Mouse (Mus musculus) thymus, adult 2 months (tissue): ENCODE results near the gene Isoc2b. TPM values are rescaled to one million over a fixed set of nuclear protein-coding genes. Genes with fewer than 3 reads are reported as not detected.
A peak's percentile ranks its signal among the peaks of the same experiment; 100 is the strongest.
"Not testable (repeated sequence)": the region's sequence is repeated elsewhere in the genome, so short reads cannot be mapped to it uniquely, and the experiment has no call there.

Source experiments
- DNase-seq: peaks from one replicate; pipeline ENCODE4 v3.0.0; 2021
- H3K27ac ChIP-seq: fragments of 200-500 bp; 2 replicates; pipeline ENCODE4 v1.5.1; 2012; ENCODE audit warnings: low read length, control low read depth; ENCODE audit not compliant: control insufficient read depth, insufficient read depth
- H3K27me3 ChIP-seq: fragments of 200-500 bp; 2 replicates; pipeline ENCODE4 v1.6.1; 2012; ENCODE audit warnings: mild to moderate bottlenecking, low read length, moderate library complexity, mixed read lengths; ENCODE audit not compliant: control insufficient read depth, insufficient read depth
- H3K36me3 ChIP-seq: fragments of 200-500 bp; 2 replicates; pipeline ENCODE4 v1.6.1; 2012; ENCODE audit warnings: mild to moderate bottlenecking, low read length, moderate library complexity; ENCODE audit not compliant: control insufficient read depth, insufficient read depth
- H3K4me1 ChIP-seq: fragments of 200-500 bp; replicated peaks from 2 replicates; pipeline ENCODE4 v1.6.1; 2012; ENCODE audit warnings: low read length; ENCODE audit not compliant: control insufficient read depth, insufficient read depth
- H3K4me3 ChIP-seq: fragments of 200-500 bp; 2 replicates; pipeline ENCODE4 v1.5.1; 2012; ENCODE audit warnings: mild to moderate bottlenecking, low read length, control low read depth, moderate library complexity; ENCODE audit not compliant: control insufficient read depth, insufficient read depth
- CTCF ChIP-seq: fragments of 200-500 bp; IDR thresholded peaks from 2 replicates; pipeline ENCODE4 v1.5.1; 2012; ENCODE audit warnings: mild to moderate bottlenecking, control low read depth, low read length, moderate library complexity, borderline replicate concordance; ENCODE audit not compliant: control insufficient read depth, poor library complexity, insufficient read depth; ENCODE audit errors: extremely low read depth
- POLR2A ChIP-seq: fragments of 200-500 bp; IDR thresholded peaks from 2 replicates; pipeline ENCODE4 v1.6.1; 2012; ENCODE audit warnings: mild to moderate bottlenecking, low read length, control low read depth, moderate library complexity; ENCODE audit not compliant: control insufficient read depth, poor library complexity, insufficient read depth; ENCODE audit errors: extremely low read depth
- WGBS: fragments of 180-500 bp; shearing (Covaris S2); methylation state at CpG from one replicate; pipeline ENCODE4 v1.1.7; 2018; 5-methylcytosine and 5-hydroxymethylcytosine counted together
- polyA plus RNA-seq: library from polyadenylated mRNA; depleted of rRNA; stranded (reverse); fragments of >200 nt; gene quantifications from 2 replicates; pipeline ENCODE4 v1.2.3, GENCODE M21; 2012; rRNA removed

Gene Isoc2b
- polyA plus RNA-seq, 1 experiment, result 23.6 TPM

GRCm38 (mm10) chr7:4811842-4812302 is 58.2 kb downstream of the Isoc2b start:
- Histone ChIP-seq H3K27me3 (no peaks in the 10 kb centered on the region), H3K4me3 (peak overlapping the region; percentile 79), H3K27ac (peak overlapping the region; percentile 51; the same call in 1 of the 2 replicates), H3K36me3 (peaks cover 19% of the 10 kb centered on the region), H3K4me1 (peaks cover 20% of the 10 kb centered on the region)
- WGBS, result 2% methylated on average over 34 of the region's 36 CpGs
- peak; percentile 49 for DNase-seq
- TF ChIP-seq POLR2A, result no peak
- TF ChIP-seq CTCF, result no peak

- H3K27ac ChIP-seq, result not testable (repeated sequence)
Observed at GRCm38 (mm10) chr7:4811131-4811530, 58.9 kb downstream of the Isoc2b start.

GRCm38 (mm10) chr7:4806716-4807115 is 63.3 kb downstream of the Isoc2b start:
- 95% methylated on average over 7 of the region's 7 CpGs for WGBS

More at GRCm38 (mm10) chr7:4811131-4811530, 58.9 kb downstream of the Isoc2b start:
- peaks cover 26% of the 10 kb centered on the region for H3K36me3 ChIP-seq
- DNase-seq, H3K27me3 ChIP-seq: not testable (repeated sequence)
- peaks cover 17% of the 10 kb centered on the region for H3K4me1 ChIP-seq
- WGBS, result 35% methylated on average over 10 of the region's 10 CpGs
- peak overlapping the region; percentile 79 for H3K4me3 ChIP-seq

GRCm38 (mm10) chr7:4802247-4802646 is 67.8 kb downstream of the Isoc2b start:
- Histone ChIP-seq H3K4me3 (no peak overlapping the region), H3K27me3 (no peaks in the 10 kb centered on the region), H3K36me3 (peaks cover 36% of the 10 kb centered on the region), H3K27ac (no peak overlapping the region), H3K4me1 (no peaks in the 10 kb centered on the region)
- DNase-seq, result no peak
- TF ChIP-seq POLR2A, result no peak
- no peak for TF ChIP-seq CTCF

More at GRCm38 (mm10) chr7:4806716-4807115, 63.3 kb downstream of the Isoc2b start:
- Histone ChIP-seq H3K36me3 (peaks cover 42% of the 10 kb centered on the region), H3K4me3 (no peak overlapping the region), H3K4me1 (peaks cover 11% of the 10 kb centered on the region), H3K27ac (no peak overlapping the region), H3K27me3 (no peaks in the 10 kb centered on the region)
- DNase-seq, result peak; percentile 27
- TF ChIP-seq POLR2A (no peak), CTCF (no peak)

- Histone ChIP-seq H3K4me1 (peaks cover 8% of the 10 kb centered on the region), H3K27ac (no peak overlapping the region), H3K36me3 (peaks cover 43% of the 10 kb centered on the region), H3K4me3 (no peak overlapping the region), H3K27me3 (no peaks in the 10 kb centered on the region)
- no peak for TF ChIP-seq POLR2A
- no peak for TF ChIP-seq CTCF
- WGBS, result 86% methylated on average over 7 of the region's 7 CpGs
- DNase-seq, result peak; percentile 18
Observed at GRCm38 (mm10) chr7:4795767-4796433, 74.2 kb downstream of the Isoc2b start.

Other genes starting within 250 kb of the Isoc2b start
- gene Tmem86b, start 238.8 kb downstream of the Isoc2b start, polyA plus RNA-seq, result 103 and 113 TPM in 2 replicates
- 419 and 475 TPM in 2 replicates for gene Ppp6r1, start 211.2 kb downstream of the Isoc2b start, polyA plus RNA-seq
- gene Hspbp1, start 185.2 kb downstream of the Isoc2b start, polyA plus RNA-seq, result 53.0 and 55.4 TPM in 2 replicates
- gene Brsk1, start 179.7 kb downstream of the Isoc2b start, polyA plus RNA-seq, result 0.71 and 0.84 TPM in 2 replicates
- gene Tmem150b, start 145.0 kb downstream of the Isoc2b start, polyA plus RNA-seq, result 2.2 and 3.7 TPM in 2 replicates
- gene Kmt5c, start 130.1 kb downstream of the Isoc2b start, polyA plus RNA-seq, result 224 and 250 TPM in 2 replicates
- gene Cox6b2, start 117.2 kb downstream of the Isoc2b start, polyA plus RNA-seq, result 36.6 and 47.7 TPM in 2 replicates
- gene Fam71e2, start 99.0 kb downstream of the Isoc2b start, polyA plus RNA-seq, result 0.11 TPM in 1 of 2 replicates, not detected in the other
- gene Il11, start 87.4 kb downstream of the Isoc2b start, polyA plus RNA-seq, result 0.13 and 0.32 TPM in 2 replicates
- gene Tmem190, start 87.3 kb downstream of the Isoc2b start, polyA plus RNA-seq, result not detected in 2 replicates
- 18.1 and 23.5 TPM in 2 replicates for gene Tmem238, start 80.6 kb downstream of the Isoc2b start, polyA plus RNA-seq
- gene Rpl28, start 77.4 kb downstream of the Isoc2b start, polyA plus RNA-seq, result 367 and 512 TPM in 2 replicates
- 970 and 1,071 TPM in 2 replicates for gene Ube2s, start 57.7 kb downstream of the Isoc2b start, polyA plus RNA-seq
- 0.48 and 0.74 TPM in 2 replicates for gene Shisa7, start 25.6 kb downstream of the Isoc2b start, polyA plus RNA-seq
- gene Isoc2a, start 6.9 kb upstream of the Isoc2b start, polyA plus RNA-seq, result 20.3 and 20.5 TPM in 2 replicates
- gene Gm36210, start 36.3 kb upstream of the Isoc2b start, polyA plus RNA-seq, result 0.15 and 0.17 TPM in 2 replicates
- gene Zfp628, start 45.0 kb upstream of the Isoc2b start, polyA plus RNA-seq, result 40.2 and 51.2 TPM in 2 replicates
- 4.4 and 5.9 TPM in 2 replicates for gene Nat14, start 51.8 kb upstream of the Isoc2b start, polyA plus RNA-seq
- gene Ssc5d, start 55.5 kb upstream of the Isoc2b start, polyA plus RNA-seq, result 1.0 and 1.1 TPM in 2 replicates
- gene Sbk2, start 94.1 kb upstream of the Isoc2b start, polyA plus RNA-seq, result 1.5 and 5.4 TPM in 2 replicates
- gene Sbk3, start 100.9 kb upstream of the Isoc2b start, polyA plus RNA-seq, result 0.36 and 3.7 TPM in 2 replicates
- 125 and 133 TPM in 2 replicates for gene Zfp579, start 125.9 kb upstream of the Isoc2b start, polyA plus RNA-seq
- 52.2 and 54.6 TPM in 2 replicates for gene Zfp524, start 144.2 kb upstream of the Isoc2b start, polyA plus RNA-seq
- 79.3 and 85.2 TPM in 2 replicates for gene Fiz1, start 144.4 kb upstream of the Isoc2b start, polyA plus RNA-seq
- not detected in 2 replicates for gene Gm44973, start 145.2 kb upstream of the Isoc2b start, polyA plus RNA-seq
- 105 and 120 TPM in 2 replicates for gene Zfp865, start 150.1 kb upstream of the Isoc2b start, polyA plus RNA-seq
- 0.52 and 0.97 TPM in 2 replicates for gene Ccdc106, start 150.3 kb upstream of the Isoc2b start, polyA plus RNA-seq
- not detected in 2 replicates for gene 4632433K11Rik, start 163.9 kb upstream of the Isoc2b start, polyA plus RNA-seq
- 5.2 and 6.3 TPM in 2 replicates for gene Zfp784, start 168.2 kb upstream of the Isoc2b start, polyA plus RNA-seq
- gene Zfp580, start 181.3 kb upstream of the Isoc2b start, polyA plus RNA-seq, result 29.9 and 42.3 TPM in 2 replicates
- 437 and 438 TPM in 2 replicates for gene U2af2, start 191.9 kb upstream of the Isoc2b start, polyA plus RNA-seq
- gene Epn1, start 210.0 kb upstream of the Isoc2b start, polyA plus RNA-seq, result 230 and 280 TPM in 2 replicates
- gene Rfpl4, start 246.7 kb upstream of the Isoc2b start, polyA plus RNA-seq, result not detected in 2 replicates